Mouse (Mus musculus) heart, adult 2 months (tissue): ENCODE measurements around the gene Dnah8.

Experiments
- CTCF ChIP-seq: fragments of 200-600 bp; IDR thresholded peaks from 2 replicates; pipeline ENCODE4 v1.8.1; 2022; ENCODE audit warnings: antibody characterized with exemption, mild to moderate bottlenecking, moderate library complexity
- EP300 ChIP-seq: fragments of 200-500 bp; IDR thresholded peaks from 2 replicates; pipeline ENCODE4 v1.6.1; 2011; ENCODE audit warnings: low read depth, low read length, control low read depth; ENCODE audit not compliant: insufficient read depth
- POLR2A ChIP-seq: fragments of 200-500 bp; IDR thresholded peaks from 2 replicates; pipeline ENCODE4 v1.6.1; 2011; ENCODE audit warnings: mild to moderate bottlenecking, low read depth, low read length, control low read depth; ENCODE audit not compliant: insufficient read depth

DNA sequence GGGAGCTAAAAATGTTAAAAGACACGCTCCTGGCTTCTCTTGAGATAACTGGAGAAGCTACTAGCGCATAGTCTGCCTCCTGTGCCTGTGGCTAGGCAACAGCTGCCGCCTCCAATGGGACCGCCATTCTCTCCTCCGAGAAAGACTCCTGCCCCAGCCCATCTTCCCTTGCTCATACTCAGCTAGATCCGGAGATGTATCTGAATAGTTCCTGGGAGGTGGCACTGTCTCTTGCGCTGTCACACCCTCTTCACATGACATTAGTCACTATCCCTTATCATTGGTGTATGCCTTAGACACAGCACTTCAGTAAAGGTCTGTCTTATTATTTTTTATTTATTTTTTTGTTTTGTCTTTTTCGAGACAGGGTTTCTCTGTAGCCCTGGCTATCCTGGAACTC lies 140.1 kb downstream of the Dnah8 start:
- no peak for TF ChIP-seq CTCF
- TF ChIP-seq EP300: no peak
- no peak for TF ChIP-seq POLR2A
